Mouse (Mus musculus): ENCODE measurements at regions not wholly inside any gene's neighbourhood (a gene's known extent, or its start where the extent isn't known, plus 50 kb on each side); places are given as distances from the start of the nearest gene placed in this dataset.
A peak's percentile ranks its signal among the peaks of the same experiment; 100 is the strongest.

GRCm38 (mm10) chr12:26972495-26973113, 369.8 kb downstream of the Sox11 start:
- H3K27ac ChIP-seq (ENCODE audit: low read length), result no peak overlapping the region
- ATAC-seq, result no peak
- no peaks in the 10 kb centered on the region for H3K9me3 ChIP-seq (replicated peaks; ENCODE audit: control insufficient read depth, low read length, poor library complexity, severe bottlenecking)
- no peak overlapping the region for H3K4me3 ChIP-seq (ENCODE audit: low read depth, low read length)
- 85% methylated on average over 4 of the region's 4 CpGs for WGBS
- H3K9ac ChIP-seq (ENCODE audit: low read depth, low read length), result no peak overlapping the region
- no peaks in the 10 kb centered on the region for H3K4me1 ChIP-seq (ENCODE audit: control insufficient read depth, insufficient read depth, low read length)
- no peaks in the 10 kb centered on the region for H3K27me3 ChIP-seq (ENCODE audit: control insufficient read depth, insufficient read depth, low read depth, low read length)
- no peaks in the 10 kb centered on the region for H3K36me3 ChIP-seq (ENCODE audit: control insufficient read depth, insufficient read depth, low read length)
- no peak overlapping the region for H3K4me2 ChIP-seq (ENCODE audit: low read length)

- ATAC-seq, result 0 out of 2 replicates have a peak, but pooled peaks have one; percentile 36
These were observed 375.2 kb downstream of the Sox11 start for GRCm38 (mm10) chr12:26967018-26967737.

GRCm38 (mm10) chr12:26963917-26964316, 378.5 kb downstream of the Sox11 start:
- Histone ChIP-seq H3K4me2 (ENCODE audit: low read length) (no peak overlapping the region), H3K4me1 (ENCODE audit: control insufficient read depth, insufficient read depth, low read length) (peaks cover 7% of the 10 kb centered on the region; the same call in 1 of the 2 replicates), H3K4me3 (ENCODE audit: low read depth, low read length) (no peak overlapping the region), H3K9ac (ENCODE audit: low read depth, low read length) (no peak overlapping the region), H3K36me3 (ENCODE audit: control insufficient read depth, insufficient read depth, low read length) (no peaks in the 10 kb centered on the region), H3K27ac (ENCODE audit: low read length) (no peak overlapping the region), H3K9me3 (replicated peaks; ENCODE audit: control insufficient read depth, low read length, poor library complexity, severe bottlenecking) (no peaks in the 10 kb centered on the region), H3K27me3 (ENCODE audit: control insufficient read depth, insufficient read depth, low read depth, low read length) (no peaks in the 10 kb centered on the region)
- ATAC-seq, result no peak

More at GRCm38 (mm10) chr12:26967018-26967737, 375.2 kb downstream of the Sox11 start:
- no peaks in the 10 kb centered on the region for H3K27me3 ChIP-seq (ENCODE audit: control insufficient read depth, insufficient read depth, low read depth, low read length)
- no peaks in the 10 kb centered on the region for H3K9me3 ChIP-seq (replicated peaks; ENCODE audit: control insufficient read depth, low read length, poor library complexity, severe bottlenecking)
- WGBS, result 42% methylated on average over 16 of the region's 16 CpGs
- peaks cover 7% of the 10 kb centered on the region; the same call in 1 of the 2 replicates for H3K4me1 ChIP-seq (ENCODE audit: control insufficient read depth, insufficient read depth, low read length)
- no peaks in the 10 kb centered on the region for H3K36me3 ChIP-seq (ENCODE audit: control insufficient read depth, insufficient read depth, low read length)
- H3K4me2 ChIP-seq (ENCODE audit: low read length), result peak overlapping the region; percentile 15; the same call in 1 of the 2 replicates
- H3K4me3 ChIP-seq (ENCODE audit: low read depth, low read length), result no peak overlapping the region
- no peak overlapping the region for H3K9ac ChIP-seq (ENCODE audit: low read depth, low read length)
- peak overlapping the region; percentile 39; the same call in 1 of the 2 replicates for H3K27ac ChIP-seq (ENCODE audit: low read length)

GRCm38 (mm10) chr12:26939831-26940230, 402.5 kb downstream of the Sox11 start:
- no peak for ATAC-seq
- Histone ChIP-seq H3K36me3 (ENCODE audit: control insufficient read depth, insufficient read depth, low read length) (no peaks in the 10 kb centered on the region), H3K9me3 (replicated peaks; ENCODE audit: control insufficient read depth, low read length, poor library complexity, severe bottlenecking) (no peaks in the 10 kb centered on the region), H3K4me1 (ENCODE audit: control insufficient read depth, insufficient read depth, low read length) (peaks cover 14% of the 10 kb centered on the region), H3K27ac (ENCODE audit: low read length) (no peak overlapping the region), H3K9ac (ENCODE audit: low read depth, low read length) (no peak overlapping the region), H3K4me3 (ENCODE audit: low read depth, low read length) (no peak overlapping the region), H3K4me2 (ENCODE audit: low read length) (no peak overlapping the region), H3K27me3 (ENCODE audit: control insufficient read depth, insufficient read depth, low read depth, low read length) (no peaks in the 10 kb centered on the region)
- WGBS, result 49% methylated on average over 2 of the region's 2 CpGs

GRCm38 (mm10) chr12:26937836-26938235, 404.5 kb downstream of the Sox11 start:
- Histone ChIP-seq H3K36me3 (ENCODE audit: control insufficient read depth, insufficient read depth, low read length) (no peaks in the 10 kb centered on the region), H3K9me3 (replicated peaks; ENCODE audit: control insufficient read depth, low read length, poor library complexity, severe bottlenecking) (no peaks in the 10 kb centered on the region), H3K4me2 (ENCODE audit: low read length) (no peak overlapping the region), H3K4me1 (ENCODE audit: control insufficient read depth, insufficient read depth, low read length) (peaks cover 14% of the 10 kb centered on the region), H3K27me3 (ENCODE audit: control insufficient read depth, insufficient read depth, low read depth, low read length) (no peaks in the 10 kb centered on the region), H3K9ac (ENCODE audit: low read depth, low read length) (no peak overlapping the region), H3K4me3 (ENCODE audit: low read depth, low read length) (no peak overlapping the region), H3K27ac (ENCODE audit: low read length) (peak overlapping the region; percentile 78)
- WGBS, result 64% methylated on average over 3 of the region's 3 CpGs
- ATAC-seq, result no peak

- Histone ChIP-seq H3K4me2 (ENCODE audit: low read length) (no peak overlapping the region), H3K9me3 (replicated peaks; ENCODE audit: control insufficient read depth, low read length, poor library complexity, severe bottlenecking) (no peaks in the 10 kb centered on the region), H3K36me3 (ENCODE audit: control insufficient read depth, insufficient read depth, low read length) (no peaks in the 10 kb centered on the region), H3K9ac (ENCODE audit: low read depth, low read length) (no peak overlapping the region), H3K27ac (ENCODE audit: low read length) (peak overlapping the region; percentile 78), H3K4me3 (ENCODE audit: low read depth, low read length) (no peak overlapping the region), H3K4me1 (ENCODE audit: control insufficient read depth, insufficient read depth, low read length) (peaks cover 14% of the 10 kb centered on the region), H3K27me3 (ENCODE audit: control insufficient read depth, insufficient read depth, low read depth, low read length) (no peaks in the 10 kb centered on the region)
- peak; percentile 84 for ATAC-seq
- WGBS, result 20% methylated on average over 5 of the region's 5 CpGs
These were observed 405.5 kb downstream of the Sox11 start for GRCm38 (mm10) chr12:26936696-26937458.

GRCm38 (mm10) chr12:26930155-26930867, 412.1 kb downstream of the Sox11 start:
- no peak overlapping the region for H3K4me3 ChIP-seq (ENCODE audit: low read depth, low read length)
- WGBS, result 60% methylated on average over 7 of the region's 7 CpGs
- H3K36me3 ChIP-seq (ENCODE audit: control insufficient read depth, insufficient read depth, low read length), result no peaks in the 10 kb centered on the region
- H3K4me2 ChIP-seq (ENCODE audit: low read length), result no peak overlapping the region
- no peak overlapping the region for H3K9ac ChIP-seq (ENCODE audit: low read depth, low read length)
- H3K27me3 ChIP-seq (ENCODE audit: control insufficient read depth, insufficient read depth, low read depth, low read length), result no peaks in the 10 kb centered on the region
- no peaks in the 10 kb centered on the region for H3K4me1 ChIP-seq (ENCODE audit: control insufficient read depth, insufficient read depth, low read length)
- no peaks in the 10 kb centered on the region for H3K9me3 ChIP-seq (replicated peaks; ENCODE audit: control insufficient read depth, low read length, poor library complexity, severe bottlenecking)
- no peak overlapping the region for H3K27ac ChIP-seq (ENCODE audit: low read length)
- ATAC-seq, result peak; percentile 42; the same call in 1 of the 2 replicates

GRCm38 (mm10) chr12:26906126-26906525, 436.2 kb downstream of the Sox11 start:
- H3K4me1 ChIP-seq (ENCODE audit: control insufficient read depth, insufficient read depth, low read length), result peaks cover 21% of the 10 kb centered on the region
- WGBS, result 86% methylated on average over 1 of the region's 1 CpGs
- H3K9ac ChIP-seq (ENCODE audit: low read depth, low read length), result no peak overlapping the region
- H3K9me3 ChIP-seq (replicated peaks; ENCODE audit: control insufficient read depth, low read length, poor library complexity, severe bottlenecking), result no peaks in the 10 kb centered on the region
- no peak overlapping the region for H3K4me3 ChIP-seq (ENCODE audit: low read depth, low read length)
- no peaks in the 10 kb centered on the region for H3K27me3 ChIP-seq (ENCODE audit: control insufficient read depth, insufficient read depth, low read depth, low read length)
- H3K27ac ChIP-seq (ENCODE audit: low read length), result no peak overlapping the region
- ATAC-seq, result no peak
- no peaks in the 10 kb centered on the region for H3K36me3 ChIP-seq (ENCODE audit: control insufficient read depth, insufficient read depth, low read length)
- H3K4me2 ChIP-seq (ENCODE audit: low read length), result no peak overlapping the region
